Mouse (Mus musculus) B cell, adult (primary cell): Measurements from ENCODE around the gene Fez1. TPM values are rescaled to one million over a fixed set of nuclear protein-coding genes. Genes with fewer than 3 reads are reported as not detected.

Experiments
- total RNA-seq: library from RNA; stranded (reverse); gene quantifications from 4 replicates; pipeline ENCODE4 v1.2.4, GENCODE M21; 2023; ENCODE audit not compliant: inconsistent age

Gene Fez1
- total RNA-seq = not detected in 4 replicates

GRCm38 (mm10) chr9:36821644-36822000, at the start of gene Fez1:
Gene Fez1, plus strand, starts transcription at chr9:36821864.

GRCm38 (mm10) chr9:36796781-36797555, 24.7 kb upstream of the Fez1 start, which contains the start of gene Ei24:
Gene Ei24, minus strand, starts transcription at chr9:36797393.

Other genes with a start within 250 kb of the Fez1 start
- not detected in 4 replicates for gene Gm17689, start 239.2 kb upstream of the Fez1 start, total RNA-seq
- gene A630095E13Rik, start 178.5 kb upstream of the Fez1 start, total RNA-seq = not detected in 4 replicates
- not detected in 4 replicates for gene Acrv1, start 128.6 kb upstream of the Fez1 start, total RNA-seq
- gene Chek1, start 94.8 kb upstream of the Fez1 start, total RNA-seq = 7.8 to 16.2 TPM (median 13.6 TPM) in 4 replicates
- gene Stt3a, start 54.2 kb upstream of the Fez1 start, total RNA-seq = 122 to 144 TPM (median 137 TPM) in 4 replicates
- 42.5 to 51.4 TPM (median 45.7 TPM) in 4 replicates for gene Ei24, start 24.5 kb upstream of the Fez1 start, total RNA-seq